Mouse (Mus musculus): ENCODE measurements around the gene Gm12845.

The Gm12845 gene

DNA sequence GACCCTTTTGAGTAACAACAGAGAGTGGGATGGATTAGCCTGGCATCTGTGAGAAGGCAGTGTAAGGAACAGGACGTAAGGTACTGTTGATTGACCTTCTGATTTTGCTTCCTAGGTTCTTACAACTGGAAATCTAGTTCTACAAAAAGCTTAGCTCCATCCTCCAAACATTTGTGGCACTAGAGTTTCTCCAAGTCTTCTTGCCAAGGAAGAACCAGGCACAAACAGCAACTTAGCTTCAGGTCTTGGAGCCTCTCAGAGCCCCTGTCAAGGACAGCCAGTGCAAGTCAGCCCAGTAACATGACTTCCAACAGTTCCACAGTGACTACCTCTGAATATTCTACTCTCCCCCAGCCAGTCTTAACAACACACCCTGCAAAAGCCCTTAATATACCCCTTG, at the start of gene Gm12845:
Gene Gm12845 (plus strand): TSS at position 301 of the 400 bp plus-strand sequence.
- in situ Hi-C loops (cut with MboI, MseI) = no loop called here

DNA sequence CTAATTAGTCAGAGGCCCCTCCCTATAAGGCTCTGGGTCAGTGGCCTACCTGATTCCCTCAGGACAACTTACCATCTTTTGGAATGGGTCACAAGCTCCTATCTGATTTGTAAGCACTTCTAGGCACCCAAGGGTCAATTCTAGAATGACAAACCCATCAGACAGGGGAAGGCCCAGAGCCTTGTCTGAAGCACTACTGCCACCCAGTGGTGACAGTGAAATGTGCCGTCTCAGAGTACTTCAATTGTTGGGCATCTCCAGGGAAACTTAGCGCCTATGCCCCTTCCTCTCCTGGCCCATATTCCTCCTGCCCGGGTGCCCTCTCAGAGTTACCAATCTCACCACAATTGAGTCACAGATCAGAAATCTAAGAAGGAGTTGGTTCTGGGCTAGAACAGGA, 47.3 kb upstream of the Gm12845 start:
- in situ Hi-C loops (cut with MboI, MseI) = no loop called here

- in situ Hi-C loops (cut with MboI, MseI) = no loop called here
These were observed 43.2 kb upstream of the Gm12845 start for GRCm38 (mm10) chr4:117680963-117681362.

- in situ Hi-C loops (cut with MboI, MseI) = no loop called here
These were observed 42.2 kb upstream of the Gm12845 start, which contains the start of gene Dmap1 for GRCm38 (mm10) chr4:117681931-117682461. TSS of gene Dmap1 (minus strand) at chr4:117682273.

DNA sequence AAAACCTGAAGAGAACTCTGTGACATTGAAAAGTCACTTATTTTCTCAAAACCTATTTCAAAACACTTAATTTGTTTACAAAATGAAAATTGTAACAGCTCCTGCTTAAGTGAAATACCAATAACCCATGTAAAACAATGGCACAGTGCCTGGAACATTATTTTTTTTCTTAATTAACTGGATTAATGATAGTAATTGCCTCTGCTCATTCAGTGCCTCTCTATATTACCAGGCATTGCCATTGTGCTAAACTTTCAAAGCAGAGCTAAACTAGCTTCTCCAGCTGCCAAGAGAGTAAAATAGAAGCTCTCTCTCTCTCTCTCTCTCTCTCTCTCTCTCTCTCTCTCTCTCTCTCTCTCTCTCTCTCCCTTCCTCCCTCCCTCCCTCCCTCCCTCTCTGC, 41.7 kb upstream of the Gm12845 start:
- in situ Hi-C loops (cut with MboI, MseI) = no loop called here

- in situ Hi-C loops (cut with MboI, MseI) = no loop called here
These were observed 41.0 kb upstream of the Gm12845 start for GRCm38 (mm10) chr4:117683048-117683768.

DNA sequence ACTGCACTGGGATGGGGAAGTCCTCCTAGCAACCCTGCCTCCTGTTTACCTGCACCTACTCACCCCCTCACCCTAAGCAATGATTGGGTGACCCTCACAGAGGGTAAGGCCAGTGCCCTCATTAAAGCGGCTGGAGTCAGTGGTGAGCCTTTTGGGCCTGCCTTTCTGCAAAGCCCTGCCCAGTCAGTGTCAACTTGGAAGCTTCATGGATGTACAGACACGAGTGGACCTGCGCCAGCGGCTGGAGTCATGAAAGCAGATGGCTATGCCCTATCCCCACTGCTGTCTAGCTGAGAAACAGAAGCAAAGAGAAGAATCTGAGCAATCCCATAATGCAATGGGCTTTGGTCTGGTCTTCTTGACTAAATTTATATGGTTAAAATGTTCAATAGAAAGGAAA, 37.9 kb upstream of the Gm12845 start:
- in situ Hi-C loops (cut with MboI, MseI) = no loop called here

DNA sequence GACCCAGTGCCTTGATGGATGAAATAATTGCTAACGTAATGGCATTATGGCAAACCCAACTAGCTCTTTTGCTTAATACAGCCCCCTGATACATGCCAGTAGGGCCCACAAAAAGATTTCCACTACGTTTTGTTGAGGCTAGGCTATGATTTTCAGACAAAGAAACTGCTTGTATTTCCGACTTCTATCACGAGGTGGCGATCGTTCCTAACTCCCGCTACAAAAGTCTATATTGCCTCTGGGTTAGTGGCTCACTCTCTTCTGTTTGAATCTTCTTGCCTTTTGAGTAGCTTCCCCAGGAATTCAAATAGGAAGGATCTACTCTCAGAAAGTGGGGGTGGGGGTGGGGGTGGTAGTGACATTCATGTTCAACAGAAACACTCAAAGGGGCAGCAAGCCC, 18.9 kb upstream of the Gm12845 start:
- in situ Hi-C loops (cut with MboI, MseI) = loop anchor here (5.0 to 10.0 kb wide), 2 partner anchors 89 to 157 kb away; no protein-coding TSS in a partner anchor

DNA sequence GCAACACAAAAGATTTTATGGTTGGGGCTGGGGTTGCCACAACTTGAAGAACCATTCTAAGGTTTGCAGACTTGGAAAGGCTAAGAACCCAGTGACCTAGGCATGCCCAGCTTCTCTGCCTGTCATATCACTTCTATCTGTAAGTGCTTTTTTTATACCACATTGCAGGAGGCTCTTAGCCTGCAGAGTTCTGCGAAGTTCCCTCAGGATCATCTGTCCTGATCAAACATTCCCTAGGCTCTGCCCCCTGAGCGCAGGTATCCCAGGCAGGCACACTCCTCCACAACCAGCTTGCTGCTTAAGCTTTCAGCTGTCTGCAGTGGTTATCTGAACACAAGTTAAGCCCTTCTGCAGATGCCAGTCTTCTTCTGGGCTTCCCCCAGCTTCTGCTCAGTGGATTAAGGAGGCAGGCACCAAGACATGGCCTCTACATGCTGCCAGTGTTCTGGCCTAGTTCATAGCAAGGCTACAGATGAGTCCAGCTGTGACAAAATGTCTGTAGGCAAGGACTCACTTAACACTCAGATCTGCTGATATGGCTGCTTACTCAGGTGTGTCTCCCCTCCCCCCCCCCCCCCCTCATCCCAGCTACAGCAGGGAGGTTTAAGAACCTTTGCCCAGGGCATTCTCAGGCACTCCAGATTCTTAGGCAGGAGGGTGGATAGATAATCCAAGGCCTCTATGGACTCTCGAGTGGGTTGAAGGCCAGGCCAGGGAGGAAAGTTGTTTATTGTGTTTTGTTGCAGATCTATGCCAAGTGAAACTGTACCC, 15.2 kb upstream of the Gm12845 start:
- in situ Hi-C loops (cut with MboI, MseI) = loop anchor here (5.0 to 10.0 kb wide), 2 partner anchors 86 to 153 kb away; no protein-coding TSS in a partner anchor

GRCm38 (mm10) chr4:117712314-117712713, 11.9 kb upstream of the Gm12845 start:
- in situ Hi-C loops (cut with MboI, MseI) = loop anchor here in 1 of 2 experiments (5.0 kb wide), 1 partner anchor 65 kb away; no protein-coding TSS in a partner anchor

- in situ Hi-C loops (cut with MboI, MseI) = loop anchor here in 1 of 2 experiments (5.0 kb wide), 1 partner anchor 64 kb away; no protein-coding TSS in a partner anchor
These were observed 10.7 kb upstream of the Gm12845 start for GRCm38 (mm10) chr4:117713303-117714098.

- in situ Hi-C loops (cut with MboI, MseI) = no loop called here
These were observed 7.7 kb downstream of the Gm12845 start for GRCm38 (mm10) chr4:117731926-117732325.

DNA sequence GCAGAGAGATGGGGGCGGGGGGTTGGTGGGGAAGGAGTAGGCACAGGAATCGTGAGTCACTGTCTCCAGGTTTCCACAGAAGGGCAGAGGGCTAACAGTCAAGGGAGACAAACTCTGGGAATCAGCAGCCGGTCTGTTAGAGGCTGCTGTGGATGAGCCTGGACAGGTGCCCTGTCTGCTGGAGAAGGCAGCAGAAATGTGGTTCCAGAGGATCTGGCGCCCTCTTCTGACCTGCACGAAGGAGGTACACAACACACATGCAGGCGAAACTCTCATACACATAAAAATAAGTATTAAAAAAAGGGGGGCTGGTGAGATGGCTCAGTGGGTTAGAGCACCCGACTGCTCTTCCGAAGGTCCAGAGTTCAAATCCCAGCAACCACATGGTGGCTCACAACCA, 13.3 kb downstream of the Gm12845 start:
- in situ Hi-C loops (cut with MboI, MseI) = no loop called here

DNA sequence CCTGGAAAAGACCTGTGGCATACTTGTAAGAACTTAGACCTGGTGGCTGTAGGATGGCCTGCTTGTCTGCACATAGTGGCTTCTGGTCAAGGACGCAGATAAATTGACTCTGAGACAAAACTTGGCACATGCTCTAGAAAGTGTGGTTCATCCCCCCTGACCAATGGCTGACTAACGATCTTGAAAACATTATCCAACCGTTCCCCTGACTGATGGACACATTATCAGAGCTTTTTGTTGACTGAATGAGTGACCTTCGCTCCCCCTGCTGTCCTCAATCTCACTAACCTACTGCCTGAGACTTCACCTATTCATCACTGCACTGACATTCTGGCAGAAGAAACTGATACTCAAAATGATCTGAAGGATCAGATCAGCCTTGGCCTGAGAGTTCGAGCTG, 28.3 kb downstream of the Gm12845 start:
- in situ Hi-C loops (cut with MboI, MseI) = loop anchor here in 1 of 2 experiments (25.0 kb wide), 1 partner anchor 1185 kb away; the partner anchor contains the start of gene Olfr1328

GRCm38 (mm10) chr4:117760151-117760550, 35.9 kb downstream of the Gm12845 start:
- in situ Hi-C loops (cut with MboI, MseI) = loop anchor here in 1 of 2 experiments (25.0 kb wide), 1 partner anchor 1177 kb away; the partner anchor contains the start of gene Olfr1328

DNA sequence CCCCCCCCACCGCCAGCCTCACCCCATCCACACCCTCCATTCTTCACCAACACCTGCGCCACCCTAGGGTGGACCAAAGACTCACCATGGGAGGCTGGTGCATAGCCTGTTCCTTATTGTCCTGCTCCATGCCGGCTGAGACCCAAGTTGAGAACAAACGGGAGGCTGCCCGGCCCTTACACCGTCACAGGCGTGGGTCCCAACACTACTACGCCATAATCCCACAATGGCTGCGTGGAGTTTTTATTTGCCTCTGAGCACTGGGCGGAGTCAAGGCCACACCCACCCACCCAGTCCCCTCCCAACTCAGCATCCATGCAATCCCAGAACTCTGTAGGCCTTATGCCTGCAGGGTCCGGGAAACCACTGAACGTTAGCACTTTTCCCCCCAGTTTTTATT, 41.2 kb downstream of the Gm12845 start, which contains the start of gene Klf17:
Gene Klf17 (minus strand): TSS at position 233 of the 400 bp plus-strand sequence.
- in situ Hi-C loops (cut with MboI, MseI) = loop anchor here in 1 of 2 experiments (25.0 kb wide), 1 partner anchor 1172 kb away; the partner anchor contains the start of gene Olfr1328

DNA sequence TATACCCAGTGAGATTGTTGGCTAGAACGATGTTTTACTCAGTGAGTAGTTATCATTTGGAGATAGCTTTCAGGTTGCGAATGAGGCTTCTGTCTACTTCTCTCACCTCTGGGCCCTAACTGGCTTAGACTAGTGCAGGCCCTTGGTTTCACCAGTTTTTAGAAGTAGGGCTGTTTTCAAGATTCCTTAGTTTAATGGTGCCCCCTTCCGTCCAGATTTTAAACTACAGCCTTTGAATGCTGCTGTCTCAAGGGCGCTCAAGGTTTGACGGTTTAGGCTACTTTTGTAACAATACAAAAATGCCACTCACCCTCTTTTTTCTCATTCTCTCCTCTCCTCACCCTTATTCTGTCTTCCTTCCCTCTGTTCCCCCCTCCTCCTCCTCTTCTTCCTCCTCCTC, 46.7 kb downstream of the Gm12845 start:
- in situ Hi-C loops (cut with MboI, MseI) = loop anchor here in 1 of 2 experiments (25.0 kb wide), 1 partner anchor 1166 kb away; the partner anchor contains the start of gene Olfr1328

DNA sequence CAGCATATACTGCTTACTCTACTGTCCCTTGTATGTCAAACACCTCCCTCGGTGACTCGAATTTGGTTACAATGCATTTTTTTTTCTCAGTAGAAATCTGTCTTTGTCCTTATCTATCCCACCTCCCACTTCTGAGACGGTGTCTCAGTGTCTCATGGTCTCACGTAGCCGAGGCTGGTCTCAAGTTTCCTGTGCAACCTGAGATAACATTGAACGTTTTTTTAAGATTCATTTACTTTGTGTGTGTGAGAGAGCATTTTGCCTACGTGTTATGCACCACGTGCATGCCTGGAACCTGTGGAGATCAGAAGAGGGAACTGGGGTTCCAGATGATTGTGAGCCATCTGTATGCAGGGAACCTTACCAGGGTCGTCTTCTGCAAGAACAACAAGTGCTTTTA, 48.7 kb downstream of the Gm12845 start:
- in situ Hi-C loops (cut with MboI, MseI) = loop anchor here in 1 of 2 experiments (25.0 kb wide), 1 partner anchor 1164 kb away; the partner anchor contains the start of gene Olfr1328
